Mouse (Mus musculus): ENCODE measurements around the gene Zfp688.

- TF ChIP-seq POLR2A (IDR thresholded peaks at IDR 0.05; ENCODE audit: borderline replicate concordance, extremely low read depth, insufficient read depth, insufficient read length, poor library complexity, severe bottlenecking), result no peak
- TF ChIP-seq CTCF (IDR thresholded peaks at IDR 0.05; ENCODE audit: borderline replicate concordance, extremely low read depth, insufficient read depth, insufficient read length), result no peak
Measured at GRCm38 (mm10) chr7:127392251-127392824, 29.5 kb downstream of the Zfp688 start.

Measured in brain, embryonic 14.5 days (tissue).